Mouse (Mus musculus): ENCODE measurements around the gene Tcp10c.
A peak's percentile ranks its signal among the peaks of the same experiment; 100 is the strongest.
"Not testable (repeated sequence)": the region's sequence is repeated elsewhere in the genome, so short reads cannot be mapped to it uniquely, and the experiment has no call there.

Gene Tcp10c

DNA sequence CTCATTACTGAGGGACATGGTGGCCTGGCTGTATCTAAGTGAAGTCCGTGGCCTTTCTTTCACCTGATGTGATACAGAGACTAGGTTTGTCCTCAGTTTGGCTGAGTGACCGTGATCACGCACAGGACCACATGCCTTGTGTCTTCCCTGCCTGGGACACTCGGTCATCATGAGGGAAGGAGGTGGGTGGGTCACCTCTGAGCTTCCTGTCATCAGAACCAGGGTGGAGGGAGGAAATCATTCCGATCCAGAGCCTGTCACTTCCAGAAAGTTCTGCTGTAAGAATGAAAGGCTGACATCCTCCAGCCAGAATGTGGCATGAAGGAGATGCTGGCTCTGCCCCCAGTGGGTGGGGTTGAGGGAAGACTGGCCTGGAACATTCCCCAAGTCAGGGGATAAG, 45.6 kb downstream of the Tcp10c start:
- not testable (repeated sequence) for DNase-seq

- not testable (repeated sequence) for DNase-seq
These were observed 47.7 kb downstream of the Tcp10c start for GRCm38 (mm10) chr17:13402118-13402517.

DNA sequence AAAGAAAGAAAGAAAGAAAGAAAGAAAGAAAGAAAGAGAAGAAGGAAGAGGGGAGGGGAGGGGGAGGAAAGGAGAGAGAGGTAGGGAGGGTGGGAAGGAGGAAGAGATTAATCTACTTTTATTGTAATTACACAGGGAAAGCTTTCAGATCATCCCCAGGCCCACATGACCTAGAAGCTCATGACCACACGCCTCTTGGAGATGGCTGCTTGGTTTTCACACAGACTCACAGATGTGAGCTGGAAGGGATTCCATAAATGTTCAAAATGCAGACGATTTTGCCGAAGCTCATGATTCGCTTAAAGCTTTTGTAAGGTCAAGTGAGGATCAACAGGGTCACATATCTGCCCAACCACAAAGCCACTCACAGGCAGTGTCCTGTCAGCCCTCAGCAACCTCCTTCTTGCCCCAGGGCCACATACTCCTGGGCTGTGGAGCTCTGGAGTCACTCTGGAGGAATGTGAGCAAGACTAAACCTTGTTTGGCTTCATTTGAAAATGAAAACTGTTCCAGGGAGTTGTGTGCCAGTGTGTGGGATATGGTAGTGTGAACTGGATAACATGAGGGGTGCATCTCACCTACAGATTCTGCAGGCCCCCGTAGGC, 49.3 kb downstream of the Tcp10c start:
- not testable (repeated sequence) for DNase-seq

GRCm38 (mm10) chr17:13406023-13406422, 51.7 kb downstream of the Tcp10c start:
- not testable (repeated sequence) for DNase-seq

DNA sequence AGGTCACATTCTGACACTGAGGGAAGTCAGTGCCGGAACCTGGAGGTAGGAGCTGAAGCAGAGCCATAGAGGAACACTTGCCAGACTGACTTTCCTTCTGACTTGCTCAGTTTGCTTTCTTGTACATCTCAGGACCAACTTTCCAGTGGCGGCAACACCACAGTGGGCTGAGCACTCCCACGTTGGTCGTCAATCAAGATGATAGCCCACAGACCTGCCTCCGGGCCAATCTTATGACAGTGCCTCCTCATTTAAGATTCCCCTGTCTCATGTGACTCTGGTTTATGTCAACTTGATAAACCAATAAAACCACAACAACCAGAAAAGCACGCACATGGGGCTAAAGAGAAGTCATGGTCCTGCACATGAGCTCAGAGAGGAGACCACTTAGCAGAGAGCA, 52.3 kb downstream of the Tcp10c start:
- not testable (repeated sequence) for DNase-seq

DNA sequence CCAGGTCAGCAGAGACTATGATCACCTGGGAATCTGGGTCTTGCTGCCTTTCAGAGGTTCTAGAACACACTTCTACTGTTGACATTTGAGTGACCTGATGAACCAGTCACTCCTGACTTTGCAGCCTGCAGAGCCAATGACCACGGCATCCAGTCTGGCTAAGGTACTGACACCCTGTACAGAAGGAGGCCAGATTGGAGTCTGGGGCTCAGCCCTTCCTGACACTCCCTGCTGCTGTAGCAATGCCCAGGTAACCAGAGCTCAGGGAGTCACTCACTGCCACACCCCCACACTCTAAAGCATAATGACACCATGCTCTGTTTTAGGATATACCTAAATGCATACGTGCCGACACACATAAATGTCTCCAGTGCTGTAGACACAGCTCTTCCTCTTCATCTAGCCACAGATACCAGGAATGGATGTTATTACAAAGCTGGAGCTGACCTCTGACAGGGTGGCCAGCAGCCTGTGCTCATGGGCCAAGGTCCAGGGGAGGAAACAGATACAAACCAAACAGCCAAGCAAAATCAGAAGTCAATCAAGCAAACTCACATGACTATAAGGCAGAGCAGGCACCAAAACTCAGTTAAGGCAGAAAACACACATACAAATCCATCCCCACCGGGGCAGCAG, 53.4 kb downstream of the Tcp10c start:
- not testable (repeated sequence) for DNase-seq

DNA sequence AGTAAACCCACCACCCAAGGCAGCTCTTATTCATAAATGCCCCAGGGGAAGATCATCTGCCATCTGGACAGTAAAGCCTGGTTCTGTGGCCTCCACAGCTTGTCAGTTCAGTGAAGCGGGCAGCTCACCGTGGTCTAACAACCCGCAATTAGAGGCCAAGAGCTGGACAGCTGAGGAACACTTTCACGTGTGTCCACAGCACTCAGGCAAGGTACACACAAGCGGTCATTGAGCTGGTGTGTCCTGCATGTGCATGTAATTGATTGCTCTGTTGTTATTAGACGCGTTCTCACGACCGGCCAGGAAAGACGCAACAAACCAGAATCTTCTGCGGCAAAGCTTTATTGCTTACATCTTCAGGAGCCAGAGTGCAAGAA, 53.9 kb downstream of the Tcp10c start:
- DNase-seq, result not testable (repeated sequence)

GRCm38 (mm10) chr17:13421022-13421591, 66.7 kb downstream of the Tcp10c start:
- DNase-seq, result not testable (repeated sequence)

DNA sequence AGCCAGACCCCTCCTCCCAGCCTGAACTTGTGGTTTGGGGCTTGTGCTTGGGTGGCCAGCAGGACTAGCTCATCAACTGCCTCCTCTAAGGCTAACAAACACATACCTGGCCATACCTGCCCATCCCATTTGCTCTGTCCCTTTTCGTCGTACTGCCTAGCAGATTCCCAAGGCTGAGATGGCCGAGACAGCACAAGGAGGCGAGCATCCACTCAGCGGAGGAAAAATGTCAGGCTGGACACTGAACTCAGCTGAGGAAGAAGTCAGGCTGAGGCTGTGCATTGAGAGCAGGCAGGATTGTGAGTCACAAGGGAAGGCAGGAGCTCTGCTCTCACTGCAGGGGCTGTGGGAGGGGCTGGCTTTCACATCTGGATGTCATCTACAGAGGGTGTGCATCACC, 68.3 kb downstream of the Tcp10c start:
- DNase-seq, result not testable (repeated sequence)

GRCm38 (mm10) chr17:13423373-13424024, 69.1 kb downstream of the Tcp10c start:
- peak; percentile 3 for DNase-seq

DNA sequence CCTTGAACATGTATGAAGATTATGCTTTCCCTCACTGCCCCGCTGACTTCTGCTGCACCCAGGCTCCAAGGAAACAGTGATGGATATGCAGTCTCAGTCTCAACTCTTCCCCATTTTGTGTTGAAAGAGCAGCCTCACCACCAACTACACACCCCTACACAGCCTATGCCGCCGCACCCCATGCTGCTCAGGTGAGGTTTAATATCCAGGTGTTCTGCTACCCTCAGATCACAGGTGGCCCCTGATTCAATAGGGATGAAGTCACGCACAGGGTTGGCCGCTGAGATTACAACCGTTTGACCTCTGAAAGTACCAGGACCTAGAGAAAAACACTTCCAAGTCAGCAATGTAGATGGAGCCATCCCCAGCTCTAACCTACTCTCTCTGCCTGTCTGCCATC, 69.9 kb downstream of the Tcp10c start:
- peak; percentile 2 for DNase-seq

DNA sequence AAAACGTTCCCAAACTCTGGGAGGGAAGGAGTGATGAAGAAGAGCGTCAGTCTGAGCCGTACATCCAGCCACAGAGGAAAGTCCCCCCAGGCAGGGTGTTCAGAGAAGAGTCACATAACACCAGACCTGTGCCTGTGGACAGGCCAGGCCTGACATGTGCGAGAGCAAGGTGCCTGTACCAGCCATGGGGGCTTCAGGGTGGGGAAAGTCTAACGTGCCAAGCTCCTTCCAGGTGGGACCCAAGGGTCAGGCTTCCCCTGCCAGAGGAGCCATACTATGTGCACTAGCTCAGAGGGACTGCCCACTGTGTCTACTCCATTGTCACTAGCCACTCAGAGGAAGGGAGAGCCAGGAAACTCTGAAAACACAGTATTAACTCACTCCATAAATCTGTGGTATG, 71.3 kb downstream of the Tcp10c start:
- DNase-seq, result not testable (repeated sequence)

- DNase-seq, result not testable (repeated sequence)
These were observed 72.1 kb downstream of the Tcp10c start for GRCm38 (mm10) chr17:13426508-13426907.

Measured in liver (tissue).